In the genomic region with DNA sequence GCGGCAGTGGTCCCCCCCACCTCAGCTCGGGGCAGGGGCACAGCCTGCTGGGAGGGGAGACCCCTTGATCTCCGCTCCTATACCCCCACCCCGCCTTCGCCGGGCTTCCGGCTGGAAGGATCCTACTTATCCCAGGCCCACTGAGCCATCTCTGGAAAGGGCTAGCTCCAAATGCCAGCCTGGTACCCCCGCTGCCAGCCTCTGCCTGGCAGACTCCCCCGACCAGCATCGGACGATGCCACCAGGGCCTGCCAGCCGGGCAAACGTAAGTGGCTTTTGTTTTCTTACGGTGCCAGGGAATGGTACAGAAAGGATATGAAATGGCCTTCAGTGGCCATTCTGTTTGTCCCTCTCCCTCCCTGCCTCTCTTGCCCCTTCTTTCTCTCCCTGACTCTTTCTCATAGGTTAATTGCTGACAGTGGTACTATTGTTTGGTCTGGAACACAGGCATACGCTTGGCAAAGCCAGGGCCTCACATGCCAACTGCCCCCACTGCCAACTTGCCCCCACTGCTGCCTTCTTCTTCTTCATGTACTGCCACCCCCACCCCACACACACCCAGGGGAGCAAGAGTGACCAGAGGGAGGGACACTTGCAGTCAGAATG, we compare ENCODE assay signal across 9 mouse cellular contexts. TPM values are rescaled to one million over a fixed set of nuclear protein-coding genes. Genes with fewer than 3 reads are reported as not detected.
A peak's percentile ranks its signal among the peaks of the same experiment; 100 is the strongest.
DNase-seq lines count a peak whose midpoint lies in the region; ATAC-seq and TF ChIP-seq lines count a peak whose summit lies in the region.
"Had no signal": no experiment of that assay in that cellular context is flagged by ENCODE, and none has a peak within 500 bp of the region (broad histone marks: within the 10 kb centered on the region; RNA-seq: fewer than 3 reads in every experiment).

No protein-coding gene starts in this region.

- WGBS in heart, adult 2 months: 27% methylated on average over 15 of the region's 15 CpGs
- 86% methylated on average over 15 of the region's 15 CpGs for WGBS in lung, embryonic 16.5 days
- 68% methylated on average over 15 of the region's 15 CpGs for WGBS in hindbrain, embryonic 16.5 days
- 78% methylated on average over 15 of the region's 15 CpGs for WGBS in neural tube, embryonic 14.5 days

- TF ChIP-seq POLR2A in heart, adult 2 months (IDR thresholded peaks at IDR 0.05; ENCODE audit: insufficient read depth, low read depth, low read length): no peak

- peak overlapping the region; percentile 51 for H3K4me3 ChIP-seq in heart, adult 2 months
- no peak overlapping the region for H3K4me3 ChIP-seq in lung, embryonic 16.5 days (ENCODE audit: low read length)
- H3K4me3 ChIP-seq in hindbrain, embryonic 16.5 days (ENCODE audit: low read length): no peak overlapping the region
- no peak overlapping the region for H3K4me3 ChIP-seq in neural tube, embryonic 14.5 days (ENCODE audit: low read depth, low read length)

- peaks cover 16% of the 10 kb centered on the region for H3K36me3 ChIP-seq in heart, adult 2 months (ENCODE audit: control insufficient read depth, insufficient read depth, low read length)
- no peaks in the 10 kb centered on the region for H3K36me3 ChIP-seq in lung, embryonic 16.5 days (ENCODE audit: control insufficient read depth, insufficient read depth, low read length)
- peaks cover 8% of the 10 kb centered on the region; the same call in 1 of the 2 replicates for H3K36me3 ChIP-seq in hindbrain, embryonic 16.5 days (ENCODE audit: control insufficient read depth, insufficient read depth, low read length)
- H3K36me3 ChIP-seq in neural tube, embryonic 14.5 days (ENCODE audit: control insufficient read depth, insufficient read depth, low read length): peaks cover 4% of the 10 kb centered on the region

- no peaks in the 10 kb centered on the region for H3K27me3 ChIP-seq in heart, adult 2 months (ENCODE audit: control insufficient read depth, insufficient read depth, low read length)
- H3K27me3 ChIP-seq in lung, embryonic 16.5 days (ENCODE audit: control insufficient read depth, insufficient read depth, low read depth, low read length): no peaks in the 10 kb centered on the region
- no peaks in the 10 kb centered on the region for H3K27me3 ChIP-seq in hindbrain, embryonic 16.5 days (replicated peaks; ENCODE audit: control insufficient read depth, insufficient read depth, low read length)
- no peaks in the 10 kb centered on the region for H3K27me3 ChIP-seq in neural tube, embryonic 14.5 days (ENCODE audit: control insufficient read depth, insufficient read depth, low read length)

- no peak for TF ChIP-seq EP300 in heart, adult 2 months (IDR thresholded peaks at IDR 0.05; ENCODE audit: insufficient read depth, low read depth, low read length)

- intact Hi-C loops in heart, adult 2 months (cut with DNase I): no loop called here

- no peaks in the 10 kb centered on the region for H3K79me2 ChIP-seq in heart, adult 2 months (replicated peaks; ENCODE audit: control insufficient read depth, insufficient read depth, low read length)

- no peak overlapping the region for H3K4me2 ChIP-seq in lung, embryonic 16.5 days (ENCODE audit: low read depth, low read length)
- no peak overlapping the region for H3K4me2 ChIP-seq in hindbrain, embryonic 16.5 days (ENCODE audit: low read length)
- no peak overlapping the region for H3K4me2 ChIP-seq in neural tube, embryonic 14.5 days (ENCODE audit: low read depth, low read length)

- H3K9me3 ChIP-seq in lung, embryonic 16.5 days (ENCODE audit: control insufficient read depth, low read length): no peaks in the 10 kb centered on the region
- no peaks in the 10 kb centered on the region for H3K9me3 ChIP-seq in hindbrain, embryonic 16.5 days (ENCODE audit: control insufficient read depth, low read length)
- no peaks in the 10 kb centered on the region for H3K9me3 ChIP-seq in neural tube, embryonic 14.5 days (ENCODE audit: control insufficient read depth, low read length)

- H3K27ac ChIP-seq in heart, adult 2 months: peak overlapping the region; percentile 97
- peak overlapping the region; percentile 72 for H3K27ac ChIP-seq in lung, embryonic 16.5 days (ENCODE audit: low read length)
- peak overlapping the region; percentile 51 for H3K27ac ChIP-seq in hindbrain, embryonic 16.5 days (ENCODE audit: low read depth, low read length)
- H3K27ac ChIP-seq in neural tube, embryonic 14.5 days (ENCODE audit: low read depth, low read length): peak overlapping the region; percentile 24; the same call in 1 of the 2 replicates

- H3K9ac ChIP-seq in heart, adult 2 months (ENCODE audit: low read depth, low read length): peak overlapping the region; percentile 72
- H3K9ac ChIP-seq in lung, embryonic 16.5 days (ENCODE audit: low read length): peak overlapping the region; percentile 15
- no peak overlapping the region for H3K9ac ChIP-seq in hindbrain, embryonic 16.5 days (ENCODE audit: low read depth, low read length)
- H3K9ac ChIP-seq in neural tube, embryonic 14.5 days (replicated peaks; ENCODE audit: low read depth, low read length): no peak overlapping the region

- TF ChIP-seq CTCF in heart, adult 2 months (IDR thresholded peaks at IDR 0.05): no peak

- DNase-seq in heart, adult 2 months: peak; percentile 44 to 55
- DNase-seq in heart, adult 8-10 months (ENCODE audit: low spot score): no peak
- DNase-seq in lung, postnatal 4 days: no peak
- no peak for DNase-seq in adrenal gland, postnatal 14 days
- DNase-seq in MN1 (ENCODE audit: low spot score): no peak
- DNase-seq: kidney, adult 18-20 months had no signal

- no peak for ATAC-seq in lung, embryonic 16.5 days (ENCODE audit: low read depth)
- ATAC-seq in hindbrain, embryonic 16.5 days: peak; percentile 53
- peak; percentile 12; the same call in 1 of the 2 replicates for ATAC-seq in neural tube, embryonic 14.5 days (ENCODE audit: low read depth)

- H3K4me1 ChIP-seq in heart, adult 2 months (ENCODE audit: control insufficient read depth, insufficient read depth, low read length): peaks cover 37% of the 10 kb centered on the region
- H3K4me1 ChIP-seq in lung, embryonic 16.5 days (replicated peaks; ENCODE audit: control insufficient read depth, insufficient read depth, low read length): peaks cover 34% of the 10 kb centered on the region
- H3K4me1 ChIP-seq in hindbrain, embryonic 16.5 days (ENCODE audit: control insufficient read depth, insufficient read depth, low read depth, low read length): peaks cover 34% of the 10 kb centered on the region
- H3K4me1 ChIP-seq in neural tube, embryonic 14.5 days (ENCODE audit: control insufficient read depth, insufficient read depth, low read length): peaks cover 13% of the 10 kb centered on the region; the same call in 1 of the 2 replicates

RNA-seq across cellular contexts. Expression of gene Pik3c2b, which starts 23.3 kb away (rescaled TPM):
- total RNA-seq in heart, adult 2 months (2021): 10 to 100 TPM; 14.6 to 19.4 TPM
- 19.9 and 22.0 TPM in 2 replicates for polyA plus RNA-seq in heart, adult 2 months (2012; rRNA removed)
- 10 to 100 TPM; 19.2 to 20.8 (median 19.9) TPM for total RNA-seq in heart, adult 8-10 months (2022)
- 5.3 and 6.2 TPM in 2 replicates for polyA plus RNA-seq in lung, embryonic 16.5 days (2015; fragmentation: Nextera tagmentation; extraction: Ambion mirVana)
- 10.3 and 11.4 TPM in 2 replicates for polyA plus RNA-seq in hindbrain, embryonic 16.5 days (2015; fragmentation: Nextera tagmentation; extraction: Ambion mirVana)
- polyA plus RNA-seq in neural tube, embryonic 14.5 days (2014; fragmentation: Nextera tagmentation; extraction: Ambion mirVana): 14.2 and 17.2 TPM in 2 replicates
- 8.4 and 11.3 TPM in 2 replicates for total RNA-seq in adrenal gland, postnatal 14 days (2021)

RNA-seq across cellular contexts. Expression of gene Mdm4, which starts 38.4 kb away (rescaled TPM):
- 10 to 100 TPM; 23.7 to 25.9 TPM for total RNA-seq in heart, adult 2 months (2021)
- 22.9 and 43.2 TPM in 2 replicates for polyA plus RNA-seq in heart, adult 2 months (2012; rRNA removed)
- 10 to 100 TPM; 19.5 to 30.7 (median 22.6) TPM for total RNA-seq in heart, adult 8-10 months (2022)
- 33.3 and 33.4 TPM in 2 replicates for polyA plus RNA-seq in lung, embryonic 16.5 days (2015; fragmentation: Nextera tagmentation; extraction: Ambion mirVana)
- polyA plus RNA-seq in hindbrain, embryonic 16.5 days (2015; fragmentation: Nextera tagmentation; extraction: Ambion mirVana): 30.2 and 30.3 TPM in 2 replicates
- polyA plus RNA-seq in neural tube, embryonic 14.5 days (2014; fragmentation: Nextera tagmentation; extraction: Ambion mirVana): 50.9 and 78.8 TPM in 2 replicates
- total RNA-seq in adrenal gland, postnatal 14 days (2021): 73.7 and 95.4 TPM in 2 replicates

Comparison
In these comparisons a context has a peak if more than half of its experiments do, and no peak if none do; other contexts are left out.
1. DNase-seq: peak in heart, adult 2 months (2 of 2); none in heart, adult 8-10 months (single experiment), lung, postnatal 4 days (0 of 2), adrenal gland, postnatal 14 days (single experiment) and MN1 (single experiment).
2. H3K27ac ChIP-seq: peak in every context shown above with its lines; median percentile 97 in heart, adult 2 months; 72 in lung, embryonic 16.5 days; 51 in hindbrain, embryonic 16.5 days; 24 in neural tube, embryonic 14.5 days.
3. H3K9ac ChIP-seq: peak in heart, adult 2 months (single experiment) and lung, embryonic 16.5 days (single experiment); none in hindbrain, embryonic 16.5 days (single experiment) and neural tube, embryonic 14.5 days (single experiment).